Mouse (Mus musculus) ES-Bruce4 (cell line): Measurements from ENCODE around the gene Hand1. TPM values are rescaled to one million over a fixed set of nuclear protein-coding genes. Genes with fewer than 3 reads are reported as not detected.

ENCODE experiments used
- H3K27ac ChIP-seq: 2 replicates; pipeline ENCODE4 v1.5.1; 2012; ENCODE audit warnings: low read length, inconsistent platforms; ENCODE audit not compliant: insufficient read depth
- H3K27me3 ChIP-seq: 2 replicates; pipeline ENCODE4 v1.6.1; 2012; ENCODE audit warnings: mild to moderate bottlenecking, low read length, inconsistent platforms; ENCODE audit not compliant: control insufficient read depth, poor library complexity, insufficient read depth, severe bottlenecking
- H3K36me3 ChIP-seq: 2 replicates; pipeline ENCODE4 v1.6.1; 2012; ENCODE audit warnings: inconsistent platforms, mild to moderate bottlenecking, low read length, moderate library complexity; ENCODE audit not compliant: control insufficient read depth, poor library complexity, insufficient read depth, severe bottlenecking
- H3K4me1 ChIP-seq: one replicate; pipeline ENCODE4 v1.8.1; 2011; ENCODE audit warnings: low read length; ENCODE audit not compliant: control insufficient read depth, insufficient read depth
- H3K4me3 ChIP-seq: 2 replicates; pipeline ENCODE4 v1.5.1; 2011; ENCODE audit warnings: low read depth, mild to moderate bottlenecking, low read length
- H3K9ac ChIP-seq: 2 replicates; pipeline ENCODE4 v1.6.1; 2012; ENCODE audit warnings: low read depth, mild to moderate bottlenecking, inconsistent platforms; ENCODE audit not compliant: poor library complexity, severe bottlenecking
- H3K9me3 ChIP-seq: replicated peaks from 2 replicates; pipeline ENCODE4 v1.6.1; 2012; ENCODE audit warnings: mild to moderate bottlenecking, low read length, inconsistent platforms; ENCODE audit not compliant: control insufficient read depth, poor library complexity, insufficient read depth, severe bottlenecking
- CTCF ChIP-seq: IDR thresholded peaks from one replicate; pipeline ENCODE4 v1.8.1; 2011; ENCODE audit warnings: low read depth, low read length
- EP300 ChIP-seq: IDR thresholded peaks from 2 replicates; pipeline ENCODE4 v1.6.1; 2011; ENCODE audit warnings: low read depth, low read length; ENCODE audit not compliant: insufficient read depth
- POLR2A ChIP-seq: IDR thresholded peaks from one replicate; pipeline ENCODE4 v1.8.1; 2011; ENCODE audit warnings: low read length; ENCODE audit not compliant: insufficient read depth
- polyA plus RNA-seq: library from polyadenylated mRNA; stranded (reverse); fragments of >200 nt; gene quantifications from 2 replicates; pipeline ENCODE4 v1.2.4, GENCODE M21; 2011; ENCODE audit warnings: low read depth; ENCODE audit not compliant: missing spikeins, insufficient read depth, insufficient read length

Hand1 gene
- polyA plus RNA-seq, 1 experiment: 3.7 TPM

GRCm38 (mm10) chr11:57790866-57791535 is 41.6 kb downstream of the Hand1 start:
- Histone ChIP-seq H3K4me1 (no peaks in the 10 kb centered on the region), H3K9ac (no peak overlapping the region), H3K4me3 (peak overlapping the region; percentile 22; the same call in 1 of the 2 replicates), H3K36me3 (no peaks in the 10 kb centered on the region), H3K27ac (no peak overlapping the region), H3K27me3 (0 out of 2 replicates have a peak, but pooled peaks cover 2% of the 10 kb centered on the region), H3K9me3 (no peaks in the 10 kb centered on the region)
- no peak for TF ChIP-seq CTCF
- 0 out of 2 replicates have a peak, but pooled peaks have one; percentile 23 for TF ChIP-seq EP300
- no peak for TF ChIP-seq POLR2A

- no peaks in the 10 kb centered on the region for H3K36me3 ChIP-seq
- H3K27ac ChIP-seq: no peak overlapping the region
- peak; percentile 73 for TF ChIP-seq CTCF
- TF ChIP-seq EP300: no peak
- no peak overlapping the region for H3K4me3 ChIP-seq
- H3K27me3 ChIP-seq: no peaks in the 10 kb centered on the region
- no peaks in the 10 kb centered on the region for H3K9me3 ChIP-seq
- H3K9ac ChIP-seq: no peak overlapping the region
- no peaks in the 10 kb centered on the region for H3K4me1 ChIP-seq
Observed at GRCm38 (mm10) chr11:57787913-57788312, 44.7 kb downstream of the Hand1 start.

- Histone ChIP-seq H3K4me3 (peak overlapping the region; percentile 17; the same call in 1 of the 2 replicates), H3K27me3 (no peaks in the 10 kb centered on the region), H3K9me3 (no peaks in the 10 kb centered on the region), H3K9ac (no peak overlapping the region), H3K36me3 (no peaks in the 10 kb centered on the region), H3K27ac (no peak overlapping the region), H3K4me1 (no peaks in the 10 kb centered on the region)
- TF ChIP-seq CTCF (peak; percentile 27), POLR2A (no peak)
Observed at GRCm38 (mm10) chr11:57786616-57787418, 45.8 kb downstream of the Hand1 start.

- no peak for TF ChIP-seq CTCF
- TF ChIP-seq POLR2A: no peak
- TF ChIP-seq EP300: no peak
- no peak overlapping the region for H3K27ac ChIP-seq
- H3K36me3 ChIP-seq: no peaks in the 10 kb centered on the region
- no peaks in the 10 kb centered on the region for H3K4me1 ChIP-seq
- 0 out of 2 replicates have a peak overlapping the region, but pooled peaks have one; percentile 1 for H3K9ac ChIP-seq
- H3K27me3 ChIP-seq: no peaks in the 10 kb centered on the region
- H3K4me3 ChIP-seq: peak overlapping the region; percentile 36
- no peaks in the 10 kb centered on the region for H3K9me3 ChIP-seq
Observed at GRCm38 (mm10) chr11:57779824-57780223, 52.8 kb downstream of the Hand1 start.

Other genes with a start within 250 kb of the Hand1 start
- 16.1 and 16.8 TPM in 2 replicates for gene Galnt10, start 187.4 kb downstream of the Hand1 start, polyA plus RNA-seq
- gene Sap30l, start 31.2 kb downstream of the Hand1 start, polyA plus RNA-seq: 15.2 and 19.8 TPM in 2 replicates
- 164 and 167 TPM in 2 replicates for gene Larp1, start 176.2 kb upstream of the Hand1 start, polyA plus RNA-seq